Mouse (Mus musculus) thymus, postnatal 25 days (tissue): ENCODE measurements at regions not wholly inside any gene's neighbourhood (a gene's known extent, or its start where the extent isn't known, plus 50 kb on each side); places are given as distances from the start of the nearest gene placed in this dataset.
"Not testable (repeated sequence)": the region's sequence is repeated elsewhere in the genome, so short reads cannot be mapped to it uniquely, and the experiment has no call there.

Experiments
- DNase-seq: peaks from one replicate; pipeline ENCODE4 v3.0.0; 2022

DNA sequence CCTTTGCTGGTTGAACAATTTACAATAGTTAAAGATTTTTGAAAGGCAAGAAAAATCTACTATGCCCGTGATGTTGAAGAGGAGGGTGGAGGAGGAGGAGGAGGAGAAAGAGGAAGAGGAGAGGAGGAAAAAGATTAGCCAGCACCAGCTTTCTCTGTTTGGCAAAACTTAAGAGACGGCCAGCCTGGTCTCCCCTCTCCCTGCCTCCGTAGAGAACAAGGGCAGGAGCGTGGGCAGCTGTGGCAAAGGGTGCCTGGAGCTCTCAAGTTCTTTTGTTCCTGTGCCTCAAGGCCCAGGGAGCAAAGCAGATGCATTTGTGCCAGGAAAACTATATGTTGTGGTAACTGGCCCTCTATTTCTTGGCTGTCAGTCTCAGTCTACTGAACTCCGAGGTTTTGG lies 202.5 kb upstream of the Daam1 start:
- no peak for DNase-seq

DNA sequence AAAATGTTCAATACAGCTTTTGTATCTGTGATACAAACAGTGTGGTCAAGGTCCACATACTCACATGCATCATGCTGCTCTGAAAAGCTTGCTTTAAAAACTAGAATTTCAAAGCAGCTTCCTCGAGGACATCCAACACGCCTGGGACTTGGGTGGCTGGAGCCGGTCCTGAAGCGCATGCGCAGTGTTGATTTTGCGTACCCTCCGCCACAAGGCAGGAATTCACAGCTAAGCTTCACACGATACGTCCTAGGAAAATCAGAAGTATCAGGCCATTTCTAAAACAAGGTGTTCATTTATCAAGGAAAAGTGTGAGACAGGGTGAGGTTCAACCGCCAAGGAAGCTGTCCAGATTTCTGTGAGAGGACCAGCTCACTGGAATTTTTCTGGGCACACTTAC lies 202.1 kb upstream of the Daam1 start:
- DNase-seq = no peak

DNA sequence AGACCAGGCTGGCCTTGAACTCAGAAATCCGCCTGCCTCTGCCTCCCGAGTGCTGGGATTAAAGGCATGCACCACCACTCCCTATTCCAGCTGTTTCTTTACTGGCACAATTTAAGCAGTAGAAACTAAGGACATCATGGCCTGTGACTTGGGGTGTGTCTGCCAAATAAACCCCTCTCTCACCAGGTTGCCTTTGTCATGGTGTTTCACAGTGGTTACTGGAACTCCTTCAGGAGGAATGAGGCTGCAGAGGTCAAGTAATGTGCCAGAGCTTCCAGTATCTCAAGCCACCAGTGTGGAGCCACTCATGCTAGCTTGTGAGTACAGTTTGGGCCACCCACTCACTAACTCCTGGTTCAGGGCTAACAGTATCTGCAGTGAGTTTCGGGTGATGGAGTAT lies 200.5 kb upstream of the Daam1 start:
- no peak for DNase-seq

DNA sequence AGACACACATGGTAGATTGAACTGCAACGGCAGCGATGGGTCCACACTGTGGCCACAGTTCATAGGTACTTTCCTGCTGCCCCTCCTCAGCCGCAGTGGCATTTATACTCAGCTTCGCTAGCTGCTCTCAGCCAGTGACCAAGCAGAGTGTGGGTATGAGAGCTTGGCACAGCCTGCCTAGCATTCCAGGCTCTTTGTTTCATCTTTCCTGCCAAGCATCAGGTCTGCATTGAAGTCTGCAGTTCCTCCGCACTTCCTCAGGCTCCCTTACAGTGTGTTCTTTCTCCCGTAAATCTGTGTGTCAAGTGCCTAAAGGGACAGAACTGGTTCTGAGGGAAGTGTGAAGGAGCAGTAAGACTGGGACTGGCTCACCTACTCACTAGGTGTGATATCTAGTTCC lies 194.6 kb upstream of the Daam1 start:
- no peak for DNase-seq

DNA sequence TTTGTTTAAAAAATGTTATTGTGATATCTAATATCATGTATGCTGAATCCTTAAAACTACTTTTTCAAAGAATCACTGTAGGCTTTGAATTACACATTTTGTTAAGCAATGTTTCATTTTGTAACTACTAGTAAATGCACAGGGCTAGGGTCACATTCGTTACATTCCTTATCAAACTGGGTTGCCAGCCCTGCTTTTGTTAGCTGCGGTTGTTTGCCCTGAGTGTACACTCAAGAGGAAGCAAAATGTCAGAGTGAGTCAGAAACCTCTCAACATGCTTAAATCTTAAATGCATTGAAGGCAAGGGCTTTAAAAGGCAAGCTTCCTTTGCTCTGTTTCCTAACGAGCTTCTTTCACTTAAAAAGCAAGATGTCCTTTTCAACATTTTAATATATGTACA lies 193.6 kb upstream of the Daam1 start:
- DNase-seq = no peak

DNA sequence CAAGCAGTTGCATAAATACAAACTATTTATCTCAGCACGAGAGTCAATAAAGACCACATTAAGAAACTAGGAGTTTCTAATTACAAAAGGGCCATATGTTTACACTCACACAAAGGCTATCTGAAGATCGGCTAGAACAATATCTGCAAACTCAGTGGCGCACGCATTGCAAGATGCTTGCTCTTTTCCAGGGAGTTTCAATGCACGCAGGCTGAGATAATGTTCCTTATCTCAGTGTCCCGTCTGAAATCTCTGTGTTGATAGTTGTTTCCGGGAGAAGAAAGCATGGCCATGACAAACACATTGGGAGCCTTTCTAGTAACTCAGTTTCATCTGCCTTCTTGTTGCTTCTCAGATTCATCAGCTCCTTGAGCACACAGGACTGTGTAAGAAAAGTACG lies 192.6 kb upstream of the Daam1 start:
- no peak for DNase-seq

DNA sequence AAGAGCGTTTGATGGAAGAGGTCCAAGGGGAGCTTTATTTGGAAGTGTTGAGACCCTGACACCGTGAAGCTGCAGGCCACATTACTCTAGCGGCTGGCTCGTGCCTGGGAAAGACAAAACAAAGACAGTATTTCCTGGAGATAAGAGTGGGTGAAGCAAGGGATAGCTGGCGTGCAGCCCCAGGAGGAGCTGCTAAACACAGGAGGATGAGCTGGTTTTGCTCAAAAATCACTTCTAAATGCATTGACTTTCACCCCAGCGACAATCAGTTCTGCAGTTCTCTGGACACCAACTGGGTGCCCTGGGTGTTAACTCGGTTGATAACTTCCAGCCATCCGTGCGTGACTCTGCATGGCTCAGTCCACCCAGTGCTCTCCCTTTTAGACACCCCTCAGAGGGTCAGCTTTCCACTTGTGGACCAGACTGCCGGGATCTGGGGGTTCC lies 190.8 kb upstream of the Daam1 start:
- DNase-seq = no peak

DNA sequence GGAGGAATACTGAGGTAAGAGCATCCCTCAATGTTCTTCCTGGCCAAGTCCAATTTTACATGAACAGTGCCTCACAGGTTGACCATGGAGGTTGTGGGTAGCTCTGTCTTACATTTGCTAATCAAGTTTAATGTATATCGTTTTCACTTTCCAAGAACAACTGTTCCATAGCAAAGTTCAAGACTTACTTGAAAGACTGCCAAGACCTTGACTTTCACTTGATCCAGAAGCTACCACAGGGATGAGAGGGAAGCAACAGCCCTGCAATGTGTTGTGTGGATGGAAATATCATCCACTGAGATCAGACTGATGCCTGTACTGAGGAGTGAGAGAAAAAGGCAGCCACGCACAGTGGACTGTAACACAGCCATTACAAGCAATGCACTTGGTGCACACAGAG lies 189.4 kb upstream of the Daam1 start:
- DNase-seq = no peak

DNA sequence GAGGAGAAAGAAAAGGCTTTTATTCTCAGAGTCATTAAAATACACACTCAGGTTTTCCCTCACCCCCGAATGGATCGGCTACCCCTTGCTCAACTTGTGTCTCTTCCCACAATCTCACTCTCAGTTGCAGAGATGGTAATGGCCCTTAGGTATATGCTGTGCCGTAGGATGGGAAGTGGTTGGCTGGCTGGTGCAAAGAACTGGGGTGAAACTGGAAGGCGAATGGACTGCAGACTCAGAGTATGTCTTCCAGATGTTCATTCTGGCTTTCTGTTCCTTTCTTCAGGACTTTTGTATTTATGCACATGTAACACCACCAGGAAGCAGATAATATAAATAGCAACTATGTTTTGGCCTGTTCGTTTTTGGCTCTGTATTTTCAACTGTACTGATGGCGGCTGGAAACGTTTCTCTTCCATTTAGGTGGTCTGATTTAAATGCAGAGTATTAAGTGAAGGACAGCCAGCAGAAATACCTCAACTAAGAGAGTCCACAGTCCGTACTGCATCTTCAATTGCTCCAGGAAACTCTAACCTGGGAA lies 188.0 kb upstream of the Daam1 start:
- DNase-seq = no peak

DNA sequence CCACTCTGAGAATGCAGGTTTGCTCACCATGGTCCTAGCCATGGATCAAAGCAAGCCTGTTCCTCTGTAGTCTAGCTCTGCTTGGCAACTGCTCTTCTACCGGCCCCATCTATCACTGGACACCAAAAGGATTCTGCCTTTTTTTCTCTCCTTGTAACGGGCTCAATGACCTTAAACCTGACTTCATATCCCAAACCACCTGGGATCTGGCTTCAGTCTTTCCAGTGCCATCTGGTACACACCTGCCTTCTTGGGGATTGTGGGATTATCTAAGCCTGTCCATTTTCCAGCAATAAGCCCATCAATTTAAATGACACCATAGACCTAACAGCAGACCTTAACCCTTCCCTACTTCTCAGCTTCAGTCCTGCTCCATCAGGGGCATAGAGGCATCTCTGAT lies 179.6 kb upstream of the Daam1 start:
- DNase-seq = no peak

DNA sequence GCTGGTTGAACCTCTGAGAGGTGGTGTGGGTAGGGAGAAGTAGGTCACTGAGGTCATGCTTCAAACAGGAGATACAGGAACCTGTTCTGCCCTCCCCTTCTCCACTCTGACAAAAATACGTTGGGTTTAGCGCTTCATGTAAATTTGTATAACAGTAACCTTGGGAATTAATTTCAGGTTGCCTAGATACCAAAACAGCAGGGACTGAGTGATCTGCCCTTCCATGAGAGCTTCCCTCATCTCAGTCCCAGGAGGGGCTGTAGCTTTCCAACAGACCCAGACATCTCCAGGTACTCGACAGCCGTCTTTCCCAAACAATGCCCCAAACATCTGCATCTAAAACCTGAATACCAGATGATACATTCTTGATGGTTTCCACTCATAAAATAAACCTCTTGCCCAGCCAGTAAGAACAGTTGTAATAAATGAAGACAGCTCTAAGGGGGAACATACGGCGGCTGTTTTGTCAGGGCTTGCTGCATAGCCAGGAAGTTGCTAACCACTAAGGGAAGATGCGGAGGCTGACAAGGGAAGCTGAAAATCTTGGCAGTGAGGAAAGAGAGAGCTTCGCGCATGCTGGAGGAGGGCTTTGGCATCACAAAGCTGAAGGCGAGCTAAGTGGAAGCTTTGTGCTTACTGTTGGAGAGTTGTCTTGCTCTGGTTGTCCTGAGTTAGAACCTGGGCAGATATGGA lies 137.4 kb upstream of the Daam1 start:
- DNase-seq = no peak

DNA sequence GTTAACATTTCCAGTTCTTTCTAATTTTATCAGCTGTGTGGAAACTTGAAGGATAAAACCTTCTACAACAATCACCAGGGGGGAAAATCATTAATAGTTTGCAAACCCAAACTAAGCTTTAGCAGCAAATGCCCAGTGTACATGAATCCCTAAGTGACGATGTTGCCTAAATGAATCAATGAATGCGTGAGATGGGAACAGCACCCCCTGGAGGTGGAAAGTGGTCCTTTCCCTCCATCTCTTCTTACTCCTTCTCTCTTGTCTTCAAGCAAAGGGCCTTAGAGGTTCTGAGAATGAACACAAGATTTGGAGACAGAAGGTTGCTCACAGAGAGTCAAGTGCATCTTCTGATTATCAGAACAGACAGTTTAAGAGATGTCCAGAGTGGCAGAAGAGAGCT lies 129.1 kb upstream of the Daam1 start:
- DNase-seq = no peak

DNA sequence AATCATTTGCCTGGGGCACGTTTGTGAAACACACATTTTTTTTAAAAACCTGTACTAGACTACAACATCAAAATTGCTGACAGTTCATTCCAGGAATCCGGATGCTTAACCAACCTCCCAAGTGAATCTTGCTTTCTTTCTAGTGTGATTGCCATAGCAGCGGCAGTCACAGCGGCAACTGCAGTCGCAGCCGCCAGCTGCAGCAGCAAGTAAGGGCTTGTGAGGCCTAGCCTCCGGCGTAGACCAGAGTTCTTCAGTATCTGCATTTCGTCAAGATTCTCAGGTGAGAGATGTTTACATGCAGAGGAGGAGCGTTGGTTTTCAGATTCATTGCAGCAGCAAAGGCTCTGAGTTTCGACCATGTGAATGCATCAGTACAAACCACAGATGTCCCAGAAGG lies 128.7 kb upstream of the Daam1 start:
- DNase-seq = no peak

DNA sequence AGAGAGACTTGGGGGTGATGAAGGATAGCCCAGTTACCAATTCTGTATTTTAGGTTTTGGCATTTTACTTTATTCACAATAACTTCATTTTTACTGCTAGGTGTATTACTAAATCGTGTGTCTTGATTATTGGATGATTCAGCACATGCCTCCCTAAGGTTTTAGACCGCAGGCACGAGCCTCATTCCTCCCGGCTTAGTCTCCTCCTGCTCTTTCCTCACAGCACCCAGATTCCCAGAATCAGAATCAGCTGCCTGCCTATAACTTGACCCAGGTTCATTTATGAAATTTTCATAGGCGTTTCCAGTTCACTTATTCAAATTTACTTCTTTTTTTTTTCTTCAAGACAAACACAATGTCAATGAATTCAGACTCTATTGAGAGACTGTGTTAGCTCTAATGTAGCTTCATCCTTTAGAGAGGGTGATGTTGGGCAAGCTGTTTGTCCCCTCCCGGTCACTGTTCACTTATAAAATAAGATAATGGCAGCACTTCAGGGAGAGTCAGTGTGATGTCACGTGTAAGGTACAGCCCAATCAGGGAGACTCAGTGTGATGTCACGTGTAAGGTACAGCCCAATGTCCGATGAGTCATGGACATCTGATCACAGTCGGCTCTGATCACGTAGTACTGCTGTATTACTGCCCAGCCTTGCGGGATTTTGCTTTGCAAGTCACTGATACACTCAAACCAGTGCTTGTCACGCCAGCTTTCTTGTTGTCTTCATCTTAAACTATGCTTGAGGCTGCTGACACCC lies 127.6 kb upstream of the Daam1 start:
- no peak for DNase-seq

DNA sequence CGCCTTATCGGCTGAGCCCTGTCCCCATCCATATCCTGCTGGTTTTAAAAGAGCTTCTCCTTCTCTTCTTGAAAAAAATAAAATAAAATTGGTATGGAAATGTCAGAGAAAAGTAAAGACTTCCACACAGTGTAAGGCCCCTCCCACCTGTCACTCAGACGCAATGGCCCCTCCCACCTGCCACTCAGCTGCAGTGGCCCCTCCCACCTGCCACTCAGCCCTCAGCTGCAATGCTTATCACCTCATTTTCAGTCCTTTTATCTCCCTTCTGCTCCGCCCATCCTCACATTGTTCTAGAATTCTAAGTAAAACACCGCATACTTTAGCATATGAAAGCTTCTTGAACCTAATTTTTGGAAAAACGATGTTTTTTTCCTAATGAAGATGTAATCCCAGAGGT lies 126.4 kb upstream of the Daam1 start:
- no peak for DNase-seq

DNA sequence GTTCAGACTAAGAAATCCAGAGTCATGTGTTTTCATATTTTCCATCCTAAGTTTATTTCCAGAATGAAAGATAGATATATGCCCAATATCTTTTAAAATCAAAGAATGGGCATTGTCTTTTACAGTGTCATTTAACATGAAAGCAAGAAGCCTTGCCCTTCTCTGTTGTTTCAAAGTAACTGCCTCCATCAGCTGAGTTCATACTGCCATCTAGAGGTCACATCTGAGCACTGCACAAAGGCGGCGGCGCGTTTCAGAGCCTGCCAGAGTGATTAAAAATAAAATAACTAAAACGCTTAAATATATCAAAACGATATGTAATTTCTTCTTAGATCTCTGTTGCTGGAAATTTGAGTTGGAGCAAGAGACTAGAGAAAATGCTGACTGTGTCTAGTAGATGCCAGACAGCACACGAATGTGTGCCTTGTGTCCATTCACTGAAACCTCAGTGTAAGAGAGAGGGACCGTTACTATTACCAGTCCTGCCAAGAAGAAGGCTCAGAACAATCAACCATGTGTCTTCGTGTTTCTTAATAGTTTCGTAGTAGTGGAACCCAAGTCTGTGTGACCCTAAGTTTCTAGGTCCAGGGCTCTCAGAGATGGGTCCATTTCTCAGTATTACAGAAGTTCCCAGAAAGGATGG lies 123.0 kb upstream of the Daam1 start:
- peak; percentile 38 for DNase-seq

DNA sequence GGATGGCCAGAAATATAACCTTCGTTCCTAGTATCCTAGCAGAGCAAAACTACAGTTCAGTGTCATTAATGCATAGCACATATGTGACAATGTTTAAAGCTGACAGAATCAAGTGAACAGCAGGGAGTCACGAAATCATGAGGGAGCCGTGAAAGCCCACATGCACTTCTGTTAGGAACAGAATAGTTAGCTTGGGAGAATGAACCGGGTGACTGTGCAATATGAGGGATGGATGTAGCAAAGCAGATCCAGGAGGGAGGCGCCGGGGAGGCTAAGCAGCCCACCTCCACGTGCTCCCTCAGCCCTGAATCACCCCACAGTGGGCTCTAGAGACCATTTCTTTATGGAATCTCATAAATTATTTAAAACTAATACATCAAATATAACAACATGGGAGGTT lies 116.3 kb upstream of the Daam1 start:
- no peak for DNase-seq

DNA sequence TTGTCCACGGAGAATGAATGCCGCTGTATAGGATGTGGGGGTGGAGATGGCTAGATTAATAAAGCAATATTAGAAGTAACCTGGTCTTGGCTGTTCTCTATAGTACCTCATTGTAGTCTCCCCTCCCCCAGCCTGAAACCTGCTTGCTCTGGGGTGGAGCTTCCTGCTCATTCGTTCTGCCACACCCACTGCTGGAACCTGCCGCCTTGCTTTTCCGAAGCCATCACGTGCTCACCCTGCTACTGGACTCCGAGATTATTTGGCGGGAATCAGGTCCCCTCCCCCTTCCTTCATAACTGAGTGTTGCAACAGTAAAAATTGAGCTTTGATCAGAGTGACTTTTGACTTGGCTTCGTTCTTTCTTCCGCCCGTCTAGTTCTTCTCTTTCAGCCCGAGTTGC lies 112.5 kb upstream of the Daam1 start:
- not testable (repeated sequence) for DNase-seq

DNA sequence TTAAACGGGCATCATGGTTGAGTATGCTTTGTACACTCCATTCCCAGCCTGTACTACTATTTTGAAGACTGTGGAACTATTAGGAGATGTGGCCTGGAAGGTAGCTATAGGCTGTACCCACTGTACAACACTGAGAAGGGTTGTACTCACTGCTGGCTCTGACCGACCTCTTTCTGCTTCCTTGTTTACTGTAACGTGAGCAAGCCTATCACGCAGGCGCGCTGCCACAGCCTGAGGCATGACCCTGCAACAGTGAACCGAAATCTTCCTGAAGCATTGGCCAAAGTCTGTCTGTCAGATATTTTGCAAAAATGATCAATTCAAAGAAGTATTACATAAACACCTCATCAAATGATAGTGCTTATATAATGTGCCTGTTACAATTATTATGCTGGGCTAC lies 112.0 kb upstream of the Daam1 start:
- no peak for DNase-seq

DNA sequence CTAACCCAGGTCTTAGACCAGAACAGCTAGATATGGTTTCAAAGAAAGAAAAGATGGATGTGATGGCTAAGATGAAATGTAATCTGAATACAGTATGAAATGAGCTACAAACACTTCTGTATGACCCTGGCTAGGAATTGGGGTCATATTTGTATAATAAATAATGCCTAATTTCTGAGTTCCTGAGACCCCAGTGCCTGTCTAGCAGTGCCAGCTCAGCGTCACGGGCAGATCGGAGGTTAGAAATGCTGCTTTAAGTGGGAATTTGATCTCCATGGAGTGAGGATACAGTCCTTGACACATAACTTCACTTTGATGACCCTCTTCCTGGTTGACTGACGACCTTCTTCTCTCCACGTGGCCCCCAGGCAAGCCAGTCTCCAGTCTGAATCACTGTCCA lies 105.7 kb upstream of the Daam1 start:
- DNase-seq = no peak

DNA sequence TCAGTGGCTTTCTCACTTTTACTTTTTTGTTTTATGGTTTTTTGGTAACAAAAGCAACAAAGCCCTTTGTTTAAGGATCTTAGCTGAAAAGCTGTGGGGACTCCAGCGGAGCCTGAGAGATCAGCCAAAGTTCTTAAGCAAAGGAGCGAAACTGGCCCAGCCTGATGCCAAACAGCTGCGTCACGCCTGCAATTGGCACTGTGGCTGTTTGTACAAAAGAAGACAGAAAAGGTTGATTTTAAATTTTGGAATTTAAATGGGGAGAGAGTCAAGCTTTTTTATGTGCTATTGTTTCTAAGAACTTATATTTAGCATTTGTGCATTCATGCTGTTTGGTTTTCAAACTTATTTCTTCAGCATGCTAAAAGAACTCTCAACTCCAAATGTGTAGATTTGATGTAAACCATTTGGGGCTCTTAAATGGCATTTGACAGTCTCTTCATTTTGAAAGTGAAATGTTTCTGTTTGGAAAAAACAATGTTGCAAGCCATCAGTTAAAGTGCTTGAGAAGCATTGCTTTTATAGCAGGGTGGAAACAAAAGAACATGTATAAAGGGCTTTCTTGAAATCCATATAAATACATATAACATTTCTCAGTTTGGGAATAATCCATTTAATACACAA lies 105.1 kb upstream of the Daam1 start:
- DNase-seq = no peak

DNA sequence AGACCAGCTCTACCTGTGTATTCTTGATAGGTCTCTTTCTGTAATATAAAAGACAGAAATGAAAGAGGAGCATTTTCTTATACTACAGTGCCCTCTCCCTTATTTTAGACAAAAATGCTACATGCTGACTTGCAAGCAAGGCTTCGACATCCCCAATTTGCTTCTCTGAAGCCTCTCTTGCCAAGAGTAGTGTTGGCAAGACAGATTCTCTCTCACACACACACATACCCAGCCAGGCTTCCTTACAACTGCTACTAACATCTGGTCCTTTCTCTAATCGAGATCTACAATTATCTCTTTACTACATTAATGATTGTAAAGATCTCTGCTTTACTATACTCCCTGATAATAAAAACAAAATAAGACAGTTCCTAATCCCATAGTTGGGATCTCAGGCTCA lies 87.5 kb upstream of the Daam1 start:
- no peak for DNase-seq

DNA sequence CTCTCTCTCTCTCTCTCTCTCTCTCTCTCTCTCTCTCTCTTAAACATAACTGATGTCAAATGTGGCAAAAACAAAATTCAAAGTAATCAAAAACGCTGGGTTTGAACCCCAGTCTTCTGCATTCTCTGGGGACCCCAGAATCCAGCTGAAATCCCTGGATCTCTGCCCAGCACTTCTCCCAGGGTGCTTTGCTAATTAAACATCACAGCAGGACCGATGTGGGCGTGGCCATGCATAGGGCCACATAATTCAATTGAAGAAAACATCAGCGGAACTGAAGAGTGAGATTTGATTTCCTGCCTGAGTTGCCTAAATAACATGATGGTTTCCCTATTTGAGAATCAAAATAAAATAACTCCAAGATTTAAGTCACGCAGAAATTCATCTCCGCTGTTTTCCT lies 84.9 kb upstream of the Daam1 start:
- no peak for DNase-seq

DNA sequence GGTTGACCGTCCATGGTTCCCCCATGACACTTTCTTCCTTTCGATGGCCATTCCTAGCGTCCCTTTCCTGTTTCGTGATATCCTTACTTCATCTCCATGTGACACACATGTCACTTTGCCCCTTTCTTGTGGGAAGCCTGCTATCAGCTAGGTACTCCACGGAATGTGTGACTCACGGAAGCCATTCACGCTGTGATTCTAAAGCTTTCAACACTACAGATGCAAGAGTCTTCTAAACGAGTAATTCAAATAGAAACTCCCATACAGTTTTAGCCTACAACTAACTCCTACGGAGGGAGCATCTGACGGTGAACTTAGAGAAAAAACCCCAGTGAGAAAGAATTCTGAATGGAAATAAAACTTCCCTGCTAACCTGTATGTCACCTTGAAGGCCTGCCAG lies 83.5 kb upstream of the Daam1 start:
- DNase-seq = no peak
